Mouse (Mus musculus): ENCODE measurements around the gene St7l.
"Not testable (repeated sequence)": the region's sequence is repeated elsewhere in the genome, so short reads cannot be mapped to it uniquely, and the experiment has no call there.

Gene St7l

DNA sequence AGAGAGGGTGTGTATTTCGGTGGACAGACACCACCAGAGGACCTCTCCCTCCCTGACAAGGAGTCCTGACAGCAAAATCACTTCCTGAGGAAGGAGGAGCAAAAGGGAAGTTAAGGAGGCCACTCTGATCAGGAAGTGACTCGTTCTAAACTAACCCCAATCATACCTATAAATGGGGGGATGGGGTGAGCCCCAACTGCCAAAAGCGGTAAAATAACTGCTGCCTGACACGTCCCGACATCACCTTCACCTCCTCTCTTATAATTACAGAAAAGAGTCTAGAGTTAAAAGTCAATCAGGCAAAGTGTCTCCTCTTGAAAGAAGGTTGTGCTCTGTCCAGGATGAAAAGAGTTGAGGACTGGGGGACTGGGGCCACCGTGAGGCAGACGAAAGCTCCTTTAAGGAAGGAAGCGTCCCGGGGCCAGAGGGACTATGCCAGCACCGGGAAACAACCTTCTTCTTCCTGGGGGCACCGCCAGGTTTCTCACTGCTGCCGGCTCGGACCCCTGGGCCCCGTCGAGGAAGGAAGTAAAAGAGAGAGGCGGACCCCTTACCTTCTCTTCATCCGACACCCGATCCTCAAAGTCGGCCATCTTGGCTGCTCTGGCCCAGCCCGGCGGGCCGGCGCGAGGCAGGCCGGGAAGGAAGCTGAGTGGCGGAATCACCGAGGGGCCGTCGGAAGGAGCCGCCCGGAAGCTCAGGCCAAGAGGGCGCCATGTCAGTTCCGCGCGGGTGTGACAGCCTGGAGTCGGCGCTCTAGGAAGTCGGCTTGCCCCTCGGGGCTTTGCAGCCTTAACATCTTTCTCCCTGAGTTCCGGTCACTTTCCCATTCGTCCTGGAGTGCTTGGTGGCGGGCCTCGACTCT lies at the start of gene St7l, which contains the start of gene Capza1:
St7l (plus strand) TSS at position 220 of the 865 bp plus-strand sequence.
Capza1 (minus strand) TSS at position 720 of the 865 bp plus-strand sequence.
- peak; percentile 87 to 91 for DNase-seq (ENCODE audit: low spot score in 2 of 2)

DNA sequence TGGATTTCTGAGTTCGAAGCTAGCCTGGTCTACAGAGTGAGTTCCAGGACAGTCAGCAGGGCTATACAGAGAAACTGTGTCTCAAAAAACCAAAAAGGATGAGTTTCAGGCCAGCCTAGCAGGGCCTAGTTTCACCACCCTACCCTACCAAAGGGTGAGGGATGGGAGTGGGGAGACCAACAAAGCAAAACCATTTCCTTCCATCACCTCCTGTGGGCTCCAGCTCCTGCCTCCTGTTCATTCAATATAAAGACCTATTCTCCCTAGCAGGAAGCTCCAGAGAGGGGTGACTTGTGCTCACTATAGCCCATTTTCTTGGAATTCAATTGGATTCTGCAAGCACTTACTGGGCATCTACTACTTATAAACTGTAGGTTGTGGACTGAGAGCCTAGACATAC lies 49.1 kb upstream of the St7l start:
- DNase-seq (ENCODE audit: low spot score in 2 of 2), result no peak

- DNase-seq (ENCODE audit: low spot score in 2 of 2), result no peak
These were observed 48.5 kb upstream of the St7l start for GRCm38 (mm10) chr3:104815346-104815745.

DNA sequence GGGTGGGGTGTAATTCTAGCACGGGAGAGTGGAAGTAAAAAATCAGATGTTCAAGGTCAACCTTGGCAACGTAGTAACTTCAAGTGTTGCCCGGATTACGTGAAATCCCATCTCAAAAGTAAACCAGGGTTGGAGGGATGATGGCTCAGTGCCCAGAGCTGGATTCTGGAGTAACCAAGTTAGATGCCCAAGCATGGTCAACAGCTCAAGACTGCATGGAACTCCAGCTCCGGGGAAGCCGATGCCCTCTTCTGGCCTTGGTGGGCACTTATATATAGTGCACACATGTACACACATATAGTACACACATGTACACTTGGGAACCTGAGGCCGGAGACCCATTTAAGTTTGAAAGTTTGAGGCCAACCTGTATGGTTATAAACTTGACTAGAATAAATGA lies 47.7 kb upstream of the St7l start:
- no peak for DNase-seq (ENCODE audit: low spot score in 2 of 2)

DNA sequence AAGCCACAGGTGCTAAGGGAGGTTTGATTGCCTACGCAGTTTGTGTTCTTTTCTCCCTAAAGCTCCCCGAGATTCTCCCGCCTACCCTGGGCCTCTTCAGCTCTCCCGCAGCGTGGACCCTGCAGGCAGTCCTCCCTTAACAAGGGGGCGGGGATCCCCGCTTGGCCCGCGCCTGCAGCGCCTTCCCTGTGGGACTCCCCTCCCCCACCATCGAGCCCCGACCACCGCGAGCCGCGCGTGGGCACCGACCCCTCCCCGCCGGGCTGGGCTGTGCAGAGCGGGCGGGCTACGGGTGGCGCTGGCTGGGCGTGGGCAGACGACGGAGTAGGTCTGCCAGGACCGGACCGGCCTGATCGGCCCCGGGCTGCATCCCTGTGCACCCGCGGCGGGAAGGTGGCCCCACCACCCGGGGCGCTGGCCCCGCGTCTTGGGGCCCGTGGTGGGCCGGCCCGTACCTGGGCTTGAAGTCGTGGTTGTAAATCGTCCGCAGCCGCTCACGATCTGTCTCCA lies 46.3 kb upstream of the St7l start:
- DNase-seq (ENCODE audit: low spot score in 2 of 2), result peak in 1 of 2 experiments; percentile 64

GRCm38 (mm10) chr3:104817991-104818748 lies 45.6 kb upstream of the St7l start, which contains the start of gene Mov10:
Mov10 (minus strand) TSS chr3:104818563.
- DNase-seq (ENCODE audit: low spot score in 2 of 2), result peak; percentile 78 to 80

DNA sequence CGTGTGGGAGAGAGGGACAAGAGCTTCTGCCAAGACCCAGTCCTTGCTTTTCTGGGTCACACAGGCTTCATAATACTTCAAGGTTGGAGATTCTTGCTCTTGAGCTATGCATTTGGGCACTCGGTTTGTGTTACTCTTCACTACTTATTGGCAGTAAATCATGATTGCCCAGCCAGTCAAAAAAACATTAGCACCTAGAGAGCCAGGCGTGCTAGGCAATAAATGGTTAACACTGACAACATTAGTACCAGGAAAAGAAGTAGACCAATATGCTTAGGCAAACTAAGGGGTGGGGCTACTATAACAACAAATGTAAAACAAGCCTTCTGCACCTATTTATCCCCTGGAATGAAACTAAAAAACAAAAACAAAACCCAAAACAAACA lies 45.1 kb upstream of the St7l start:
- no peak for DNase-seq (ENCODE audit: low spot score in 2 of 2)

DNA sequence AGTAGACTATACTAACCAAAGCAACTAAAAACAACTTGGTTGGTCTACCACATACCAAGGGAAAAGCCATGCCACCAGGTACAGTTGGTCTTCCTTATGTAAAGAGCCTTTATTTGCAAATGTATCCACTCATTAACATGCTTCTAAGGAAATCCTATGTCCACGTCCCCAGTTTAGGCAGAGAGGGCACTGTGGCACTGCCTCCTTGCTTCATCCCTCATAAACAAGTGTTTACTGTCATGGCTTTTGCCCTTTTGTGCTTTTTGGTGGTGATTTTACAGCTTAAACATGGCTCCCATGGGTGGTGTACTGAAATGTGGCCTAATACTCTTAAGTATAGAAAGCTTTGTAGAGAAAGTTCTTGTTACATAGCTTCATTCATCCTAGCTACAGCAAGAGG lies 43.4 kb upstream of the St7l start:
- no peak for DNase-seq (ENCODE audit: low spot score in 2 of 2)

DNA sequence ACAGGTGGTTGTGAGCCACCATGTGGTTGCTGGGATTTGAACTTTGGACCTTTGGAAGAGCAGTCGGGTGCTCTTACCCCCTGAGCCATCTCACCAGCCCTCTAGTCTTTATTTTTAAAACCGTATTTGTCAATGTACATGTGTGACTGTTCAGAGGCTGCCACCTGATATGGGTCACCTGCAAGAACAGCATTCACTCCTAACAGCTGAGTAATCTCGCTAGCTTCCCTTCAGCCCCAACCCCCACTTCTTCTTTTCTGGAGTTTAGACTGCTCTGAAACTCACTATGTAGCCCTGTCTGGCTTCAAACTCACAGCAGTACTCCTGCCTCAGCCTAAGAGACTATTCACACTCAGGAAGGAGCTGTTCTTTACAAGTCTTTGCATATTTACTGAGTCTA lies 41.4 kb upstream of the St7l start:
- DNase-seq (ENCODE audit: low spot score in 2 of 2), result no peak

DNA sequence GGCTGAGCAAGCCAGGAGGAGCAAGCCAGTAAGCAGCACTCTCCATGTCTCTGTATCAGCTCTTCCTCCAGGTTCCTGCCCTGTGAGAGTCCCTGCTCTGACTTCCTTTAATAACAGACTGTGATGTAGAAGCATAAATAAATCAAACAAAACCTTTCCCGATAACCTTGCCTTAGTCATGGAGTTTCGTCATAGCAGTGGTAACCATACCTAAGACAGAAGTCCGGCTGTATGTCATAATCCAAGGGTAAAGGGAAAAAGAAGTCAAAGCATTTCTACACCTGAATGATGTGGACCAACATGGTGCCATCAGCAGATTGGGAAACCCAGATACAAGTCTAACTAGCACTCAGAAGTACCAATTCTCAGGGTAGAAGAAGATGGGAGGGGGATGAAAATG lies 28.0 kb upstream of the St7l start:
- DNase-seq (ENCODE audit: low spot score in 2 of 2), result no peak

DNA sequence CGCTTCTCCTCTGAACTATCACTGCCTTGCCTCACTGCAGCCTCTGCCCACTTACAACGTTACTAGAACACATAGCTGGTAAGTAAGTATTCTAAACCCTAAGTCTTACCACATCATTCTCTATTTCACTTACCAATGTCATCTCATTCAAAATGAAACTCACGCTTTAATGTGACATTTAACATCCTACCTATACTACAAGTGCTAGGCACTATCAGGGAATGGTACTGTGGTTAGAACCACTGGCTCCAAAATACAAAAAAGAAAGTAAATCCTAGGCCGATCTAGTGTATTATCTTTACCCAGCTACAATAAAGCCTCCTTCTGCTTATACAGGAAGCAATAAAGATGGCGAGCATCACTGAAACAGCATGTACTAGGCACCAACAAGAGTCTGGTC lies 22.8 kb upstream of the St7l start:
- no peak for DNase-seq (ENCODE audit: low spot score in 2 of 2)

- no peak for DNase-seq (ENCODE audit: low spot score in 2 of 2)
These were observed 17.2 kb upstream of the St7l start for GRCm38 (mm10) chr3:104846601-104847000.

DNA sequence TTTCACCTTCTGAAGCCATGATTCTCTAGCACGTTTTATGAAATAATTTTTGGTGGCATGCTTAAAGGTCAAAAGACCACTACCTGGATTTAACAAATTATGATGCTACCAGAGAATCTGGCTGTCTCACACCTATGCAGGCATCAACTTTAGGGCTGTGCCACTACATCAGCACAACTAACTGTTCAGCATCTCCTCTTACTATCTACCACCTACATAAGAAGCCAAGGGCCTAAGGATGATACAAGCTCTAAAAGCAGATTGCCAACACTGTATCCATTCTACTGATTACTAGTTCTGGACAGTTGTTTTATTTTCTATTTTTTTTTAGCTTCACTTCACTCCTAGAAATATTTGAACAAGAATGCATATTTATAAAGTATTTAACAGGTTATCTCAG lies 9.3 kb upstream of the St7l start:
- no peak for DNase-seq (ENCODE audit: low spot score in 2 of 2)

GRCm38 (mm10) chr3:104854866-104855265 lies 8.9 kb upstream of the St7l start:
- DNase-seq (ENCODE audit: low spot score in 2 of 2), result no peak

- DNase-seq (ENCODE audit: low spot score in 2 of 2), result no peak
These were observed 7.7 kb upstream of the St7l start for GRCm38 (mm10) chr3:104856106-104856505.

GRCm38 (mm10) chr3:104858560-104858959 lies 5.2 kb upstream of the St7l start:
- no peak for DNase-seq (ENCODE audit: low spot score in 2 of 2)

DNA sequence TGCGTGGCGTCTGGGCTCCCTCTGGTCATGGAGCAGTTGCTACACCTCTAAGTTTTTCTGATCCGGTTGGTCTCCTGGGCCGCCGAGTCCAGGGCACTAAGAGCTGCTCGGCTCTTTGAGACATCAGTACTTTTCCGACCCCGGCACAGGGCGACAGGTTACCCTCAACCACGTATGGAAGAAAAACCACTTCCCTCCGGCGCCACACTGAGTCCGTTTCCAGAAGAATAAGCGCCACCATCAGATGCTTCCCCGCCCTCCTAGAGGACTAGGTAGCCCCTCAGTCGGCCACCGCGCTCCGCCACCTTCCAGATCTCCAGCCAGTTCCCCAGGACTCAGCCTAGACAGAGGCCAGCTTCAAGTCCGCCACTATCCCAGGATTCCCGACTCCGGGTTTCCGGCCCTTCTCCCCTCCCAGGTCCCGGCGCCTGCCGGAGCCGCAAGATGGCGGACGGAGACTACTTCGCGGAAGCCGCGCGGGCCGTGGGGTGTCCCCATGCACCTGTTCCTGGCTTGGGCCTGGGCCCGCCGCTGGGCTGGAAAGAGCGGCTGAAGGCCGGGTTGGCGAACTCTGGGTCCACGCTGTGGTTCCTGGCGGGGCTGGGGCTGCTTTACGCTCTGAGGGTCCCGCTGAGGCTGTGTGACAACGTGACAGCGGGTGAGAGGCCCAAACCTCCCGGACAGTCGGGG lies 991 bp downstream of the St7l start:
- peak; percentile 85 to 90 for DNase-seq (ENCODE audit: low spot score in 2 of 2)

- no peak for DNase-seq (ENCODE audit: low spot score in 2 of 2)
These were observed 1.6 kb downstream of the St7l start for GRCm38 (mm10) chr3:104865341-104865788.

- not testable (repeated sequence) for DNase-seq (ENCODE audit: low spot score in 2 of 2)
These were observed 2.9 kb downstream of the St7l start for GRCm38 (mm10) chr3:104866674-104867073.

DNA sequence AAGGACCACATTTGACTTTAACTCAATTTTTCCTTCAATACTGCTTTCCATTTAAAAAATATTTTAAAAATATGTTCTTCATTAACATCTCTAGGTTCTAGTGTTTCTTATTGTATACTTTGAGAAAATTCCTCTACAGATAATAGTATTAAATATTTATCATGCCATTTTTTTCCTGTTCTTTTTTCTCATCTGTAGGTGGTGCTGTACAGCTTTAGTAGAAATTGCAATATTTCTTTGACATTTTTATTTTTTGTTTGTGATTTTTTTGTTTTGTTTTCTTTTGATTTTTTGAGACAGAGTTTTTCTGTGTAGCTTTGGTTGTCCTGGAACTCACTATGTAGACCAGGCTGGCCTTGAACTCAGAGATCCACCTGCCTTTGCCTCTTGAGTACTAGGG lies 5.8 kb downstream of the St7l start:
- no peak for DNase-seq (ENCODE audit: low spot score in 2 of 2)

DNA sequence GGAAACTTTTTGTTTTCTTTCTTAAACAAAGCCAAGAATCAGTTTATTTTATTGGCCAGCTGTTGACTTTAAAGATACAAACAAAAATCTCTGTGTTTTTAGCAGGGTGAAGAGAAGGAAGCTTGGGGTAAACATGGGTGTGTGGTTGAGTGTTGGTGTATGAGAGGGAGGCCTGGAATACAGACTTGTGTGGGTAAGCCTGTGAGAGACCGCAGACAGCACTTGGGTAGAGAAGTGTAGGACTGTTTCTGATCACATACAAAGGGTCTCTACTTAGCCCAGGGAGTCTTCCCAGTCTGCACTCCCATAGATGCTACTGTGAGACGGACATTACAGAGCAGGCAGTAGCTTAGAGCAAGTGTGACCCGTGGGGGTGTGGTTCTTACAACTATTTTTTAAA lies 24.8 kb downstream of the St7l start:
- no peak for DNase-seq (ENCODE audit: low spot score in 2 of 2)

DNA sequence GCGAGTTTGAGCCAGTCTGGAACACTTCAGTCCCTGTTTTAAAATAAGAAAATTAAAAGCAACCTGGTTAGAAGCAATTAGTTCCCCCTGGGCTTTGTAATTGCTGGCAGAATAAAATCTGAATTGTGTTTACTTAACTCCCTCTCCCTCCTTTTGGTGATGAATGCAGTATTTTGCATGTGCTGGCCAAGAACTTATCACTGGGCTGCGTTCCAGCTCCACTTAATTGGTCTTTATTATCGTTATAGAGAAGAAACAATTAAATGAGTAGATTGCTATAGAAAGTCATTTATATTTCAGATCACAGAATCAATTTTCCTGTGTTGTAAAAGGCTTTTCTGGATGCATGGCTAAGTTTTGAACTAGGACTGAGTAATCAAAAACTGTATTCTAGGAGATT lies 32.3 kb downstream of the St7l start:
- DNase-seq (ENCODE audit: low spot score in 2 of 2), result no peak
